Mouse (Mus musculus) embryo, embryonic 11.5 days (tissue): ENCODE data around the gene Gstm4.

Source experiments
- DNase-seq: peaks from one replicate; pipeline ENCODE4 v3.0.0-alpha.2; 2012; ENCODE audit warnings: low read depth, low spot score

Gene Gstm4

GRCm38 (mm10) chr3:108044394-108045140 lies at the start of gene Gstm4:
Gene Gstm4, minus strand, starts transcription at chr3:108044894.
- peak; percentile 64 for DNase-seq

GRCm38 (mm10) chr3:108094146-108094545 lies 49.5 kb upstream of the Gstm4 start:
- DNase-seq, result no peak

GRCm38 (mm10) chr3:108093306-108093705 lies 48.6 kb upstream of the Gstm4 start:
- no peak for DNase-seq

- no peak for DNase-seq
Measured at GRCm38 (mm10) chr3:108092536-108093115, 47.9 kb upstream of the Gstm4 start, which contains the start of gene Gnat2. Gene Gnat2, plus strand, starts transcription at chr3:108092789.

GRCm38 (mm10) chr3:108092030-108092429 lies 47.3 kb upstream of the Gstm4 start:
- DNase-seq, result no peak

- DNase-seq, result no peak
Measured at GRCm38 (mm10) chr3:108090561-108090960, 45.9 kb upstream of the Gstm4 start.

- no peak for DNase-seq
Measured at GRCm38 (mm10) chr3:108089916-108090315, 45.2 kb upstream of the Gstm4 start.

GRCm38 (mm10) chr3:108088842-108089380 lies 44.2 kb upstream of the Gstm4 start:
- no peak for DNase-seq

- DNase-seq, result no peak
Measured at GRCm38 (mm10) chr3:108087329-108087728, 42.6 kb upstream of the Gstm4 start.

- peak; percentile 71 for DNase-seq
Measured at GRCm38 (mm10) chr3:108086470-108086979, 41.8 kb upstream of the Gstm4 start, which contains the start of gene Ampd2. Gene Ampd2, minus strand, starts transcription at chr3:108086651.

- DNase-seq, result no peak
Measured at GRCm38 (mm10) chr3:108085721-108086469, 41.2 kb upstream of the Gstm4 start.

GRCm38 (mm10) chr3:108085281-108085720 lies 40.6 kb upstream of the Gstm4 start:
- DNase-seq, result peak; percentile 80

GRCm38 (mm10) chr3:108084767-108085270 lies 40.1 kb upstream of the Gstm4 start:
- no peak for DNase-seq

GRCm38 (mm10) chr3:108083904-108084407 lies 39.3 kb upstream of the Gstm4 start:
- no peak for DNase-seq

GRCm38 (mm10) chr3:108083161-108083560 lies 38.5 kb upstream of the Gstm4 start:
- DNase-seq, result no peak

GRCm38 (mm10) chr3:108082251-108082875 lies 37.7 kb upstream of the Gstm4 start:
- DNase-seq, result no peak

- no peak for DNase-seq
Measured at GRCm38 (mm10) chr3:108081681-108082080, 37.0 kb upstream of the Gstm4 start.

- DNase-seq, result no peak
Measured at GRCm38 (mm10) chr3:108076836-108077235, 32.1 kb upstream of the Gstm4 start.

- no peak for DNase-seq
Measured at GRCm38 (mm10) chr3:108072983-108073569, 28.4 kb upstream of the Gstm4 start.
